Mouse (Mus musculus) neural tube, embryonic 15.5 days (tissue): Measurements from ENCODE around the gene Pfkl. TPM values are rescaled to one million over a fixed set of nuclear protein-coding genes. Genes with fewer than 3 reads are reported as not detected.
"Not testable (repeated sequence)": the region's sequence is repeated elsewhere in the genome, so short reads cannot be mapped to it uniquely, and the experiment has no call there.

ENCODE experiments used
- ATAC-seq: fragments of 200-750 bp; cut with Nextera tagmentation; 2 replicates; pipeline ENCODE4 v1.8.0; 2017; ENCODE audit warnings: mild to moderate bottlenecking, moderate TSS enrichment, moderate library complexity; ENCODE audit not compliant: low FRiP score
- H3K27ac ChIP-seq: fragments of 300-500 bp; sonication (generic); replicated peaks from 2 replicates; pipeline ENCODE4 v1.5.1; 2015; ENCODE audit warnings: mild to moderate bottlenecking, inconsistent platforms
- H3K27me3 ChIP-seq: fragments of 300-500 bp; sonication (generic); replicated peaks from 2 replicates; pipeline ENCODE4 v1.6.1; 2015; ENCODE audit warnings: inconsistent platforms
- H3K36me3 ChIP-seq: fragments of 300-500 bp; sonication (generic); 2 replicates; pipeline ENCODE4 v1.6.1; 2015; ENCODE audit warnings: inconsistent platforms
- H3K4me1 ChIP-seq: fragments of 300-500 bp; sonication (generic); 2 replicates; pipeline ENCODE4 v1.6.1; 2015; ENCODE audit warnings: inconsistent platforms
- H3K4me2 ChIP-seq: fragments of 300-500 bp; sonication (generic); 2 replicates; pipeline ENCODE4 v1.6.1; 2015; ENCODE audit warnings: inconsistent platforms, mild to moderate bottlenecking, moderate library complexity
- H3K4me3 ChIP-seq: fragments of 300-500 bp; sonication (generic); replicated peaks from 2 replicates; pipeline ENCODE4 v1.5.1; 2015; ENCODE audit warnings: mild to moderate bottlenecking, inconsistent platforms
- H3K9ac ChIP-seq: fragments of 300-500 bp; sonication (generic); replicated peaks from 2 replicates; pipeline ENCODE4 v1.6.1; 2015; ENCODE audit warnings: mild to moderate bottlenecking, inconsistent platforms
- H3K9me3 ChIP-seq: fragments of 300-500 bp; sonication (generic); replicated peaks from 2 replicates; pipeline ENCODE4 v1.6.1; 2016; ENCODE audit warnings: inconsistent platforms
- WGBS: fragments of 180-500 bp; shearing (Covaris S2); methylation state at CpG from one replicate; pipeline ENCODE4 v1.1.7; 2015; ENCODE audit warnings: mixed read lengths; 5-methylcytosine and 5-hydroxymethylcytosine counted together
- polyA plus RNA-seq: library from polyadenylated mRNA; unstranded; fragments of >200 nt; fragmentation: Nextera tagmentation; extraction: Ambion mirVana; gene quantifications from 2 replicates; pipeline ENCODE4 v1.2.1, GENCODE M21; 2015

The Pfkl gene
- polyA plus RNA-seq, 1 experiment from 2014 or later: 112 TPM

DNA sequence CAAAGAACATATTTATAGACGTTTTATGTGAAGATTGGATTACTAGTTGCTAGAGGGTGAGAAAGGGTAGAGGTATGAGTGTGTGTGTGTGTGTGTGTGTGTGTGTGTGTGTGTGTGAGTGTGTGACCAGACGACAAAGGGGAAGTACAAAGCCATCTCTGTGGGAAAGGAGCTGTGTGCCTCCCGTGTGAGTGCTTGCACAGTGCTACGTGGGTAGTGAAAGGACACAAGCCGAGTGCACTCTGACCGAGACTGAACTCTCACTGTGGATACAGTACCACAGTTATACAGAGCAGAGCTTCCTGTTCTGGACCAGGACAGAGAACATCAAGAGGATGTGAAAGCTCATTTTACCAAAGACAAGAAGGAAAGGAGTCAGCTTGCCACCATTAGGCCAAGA lies 45.9 kb downstream of the Pfkl start:
- H3K27ac ChIP-seq: no peak overlapping the region
- no peaks in the 10 kb centered on the region for H3K9me3 ChIP-seq
- no peaks in the 10 kb centered on the region for H3K36me3 ChIP-seq
- whole genome bisulfite sequencing: 78% methylated on average over 6 of the region's 6 CpGs
- peaks cover 4% of the 10 kb centered on the region; the same call in 1 of the 2 replicates for H3K4me1 ChIP-seq
- peaks cover 12% of the 10 kb centered on the region for H3K27me3 ChIP-seq
- no peak overlapping the region for H3K4me2 ChIP-seq
- no peak overlapping the region for H3K4me3 ChIP-seq
- ATAC-seq: no peak
- H3K9ac ChIP-seq: no peak overlapping the region

DNA sequence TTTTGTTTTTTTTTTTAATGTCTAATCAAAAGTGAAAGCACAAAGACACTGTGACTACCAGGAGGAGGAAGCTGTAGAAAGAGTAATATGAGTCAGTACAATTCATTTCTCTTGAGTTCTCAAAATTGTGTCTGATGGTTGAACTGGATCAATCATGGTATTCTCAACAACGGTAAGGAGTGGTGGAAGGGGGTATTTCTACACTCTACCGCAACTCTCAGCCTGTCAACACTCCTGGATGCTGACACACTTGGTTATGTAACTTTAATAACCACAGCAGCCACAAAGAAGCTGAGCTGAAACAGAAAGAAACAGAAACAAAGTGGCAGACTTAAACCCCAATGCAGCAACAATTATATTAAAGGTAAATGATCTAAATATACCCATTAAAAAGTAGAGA lies 47.2 kb downstream of the Pfkl start:
- no peaks in the 10 kb centered on the region for H3K9me3 ChIP-seq
- ATAC-seq: no peak
- no peak overlapping the region for H3K4me2 ChIP-seq
- H3K36me3 ChIP-seq: no peaks in the 10 kb centered on the region
- no peaks in the 10 kb centered on the region for H3K4me1 ChIP-seq
- no peak overlapping the region for H3K4me3 ChIP-seq
- no peak overlapping the region for H3K27ac ChIP-seq
- peaks cover 1% of the 10 kb centered on the region for H3K27me3 ChIP-seq
- no peak overlapping the region for H3K9ac ChIP-seq
- 82% methylated on average over 2 of the region's 2 CpGs for WGBS

DNA sequence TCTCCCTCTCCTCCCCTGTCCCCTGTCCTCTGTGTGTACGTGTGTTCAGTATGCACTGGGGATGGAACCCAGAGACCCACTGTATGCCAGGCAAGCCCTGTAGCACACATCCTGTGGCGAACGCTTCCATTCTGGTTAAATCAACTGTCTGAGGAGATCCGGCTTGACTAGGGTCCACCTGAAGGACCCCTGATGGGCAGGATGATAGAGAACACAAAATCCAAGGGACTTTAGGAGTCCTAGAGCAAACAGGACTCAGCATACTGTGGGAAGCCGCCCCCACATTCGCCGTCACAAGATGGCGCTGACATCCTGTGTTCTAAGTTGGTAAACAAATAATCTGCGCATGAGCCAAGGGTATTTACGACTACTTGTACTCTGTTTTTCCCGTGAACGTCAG lies 59.4 kb downstream of the Pfkl start:
- H3K4me1 ChIP-seq, H3K27me3 ChIP-seq, H3K4me2 ChIP-seq, H3K27ac ChIP-seq, H3K9me3 ChIP-seq, ATAC-seq, H3K36me3 ChIP-seq, H3K4me3 ChIP-seq, H3K9ac ChIP-seq: not testable (repeated sequence)
- 96% methylated on average over 9 of the region's 12 CpGs for WGBS

DNA sequence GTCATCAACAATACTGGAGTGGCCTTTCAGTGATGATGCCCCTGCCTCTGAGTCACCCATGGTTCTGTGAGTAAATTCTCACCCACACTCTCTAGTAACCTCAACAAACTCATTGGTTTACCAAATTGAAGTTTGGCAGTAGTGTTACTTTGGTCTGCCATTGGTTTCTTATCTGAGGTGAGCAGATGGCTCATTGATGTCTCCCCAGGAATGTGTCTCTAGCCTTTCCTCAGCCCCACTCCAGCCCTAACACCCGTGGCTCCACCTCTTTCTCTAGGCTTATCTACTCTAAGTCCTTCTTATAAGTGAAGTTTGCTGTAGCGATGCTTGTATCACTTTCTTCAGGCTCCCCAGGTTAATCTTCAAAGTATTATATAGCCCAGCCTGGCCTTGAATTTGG lies 70.2 kb downstream of the Pfkl start:
- WGBS: 84% methylated on average over 2 of the region's 2 CpGs
- Histone ChIP-seq H3K4me3 (no peak overlapping the region), H3K4me2 (no peak overlapping the region), H3K9ac (no peak overlapping the region), H3K27ac (no peak overlapping the region), H3K27me3 (no peaks in the 10 kb centered on the region), H3K36me3 (no peaks in the 10 kb centered on the region), H3K9me3 (no peaks in the 10 kb centered on the region), H3K4me1 (no peaks in the 10 kb centered on the region)
- ATAC-seq: no peak

Other genes with a start within 250 kb of the Pfkl start
- not detected in 2 replicates for gene Gm3238, start 238.8 kb downstream of the Pfkl start, polyA plus RNA-seq
- gene Gm7138, start 233.1 kb downstream of the Pfkl start, polyA plus RNA-seq: not detected in 2 replicates
- not detected in 2 replicates for gene Gm3250, start 227.5 kb downstream of the Pfkl start, polyA plus RNA-seq
- not detected in 2 replicates for gene Gm7137, start 221.9 kb downstream of the Pfkl start, polyA plus RNA-seq
- not detected in 2 replicates for gene Gm9639, start 215.0 kb downstream of the Pfkl start, polyA plus RNA-seq
- gene Gm19668, start 210.9 kb downstream of the Pfkl start, polyA plus RNA-seq: not detected in 2 replicates
- gene Gm9507, start 198.2 kb downstream of the Pfkl start, polyA plus RNA-seq: not detected in 2 replicates
- not detected in 2 replicates for gene Gm2696, start 195.4 kb downstream of the Pfkl start, polyA plus RNA-seq
- not detected in 2 replicates for gene Krtap10-4, start 183.0 kb downstream of the Pfkl start, polyA plus RNA-seq
- gene Krtap10-10, start 174.1 kb downstream of the Pfkl start, polyA plus RNA-seq: not detected in 2 replicates
- gene Gm36176, start 163.3 kb downstream of the Pfkl start, polyA plus RNA-seq: not detected in 2 replicates
- gene Gm10318, start 157.2 kb downstream of the Pfkl start, polyA plus RNA-seq: 0.20 TPM in 1 of 2 replicates, not detected in the other
- not detected in 2 replicates for gene Gm3285, start 148.1 kb downstream of the Pfkl start, polyA plus RNA-seq
- gene Lrrc3, start 107.5 kb downstream of the Pfkl start, polyA plus RNA-seq: 19.0 and 22.8 TPM in 2 replicates
- gene Trpm2, start 39.5 kb downstream of the Pfkl start, polyA plus RNA-seq: 8.1 and 9.5 TPM in 2 replicates
- gene 1810043G02Rik, start 31.6 kb downstream of the Pfkl start, polyA plus RNA-seq: 48.5 and 51.5 TPM in 2 replicates
- gene Dnmt3l, start 31.9 kb upstream of the Pfkl start, polyA plus RNA-seq: 0.09 TPM in 1 of 2 replicates, not detected in the other
- gene Aire, start 33.5 kb upstream of the Pfkl start, polyA plus RNA-seq: 0.18 and 2.5 TPM in 2 replicates
- gene Icosl, start 59.2 kb upstream of the Pfkl start, polyA plus RNA-seq: 0.81 and 3.0 TPM in 2 replicates
- gene D10Jhu81e, start 159.7 kb upstream of the Pfkl start, polyA plus RNA-seq: 31.2 and 34.5 TPM in 2 replicates
- 14.8 and 19.0 TPM in 2 replicates for gene Pwp2, start 175.1 kb upstream of the Pfkl start, polyA plus RNA-seq
- 23.1 and 28.4 TPM in 2 replicates for gene Trappc10, start 234.6 kb upstream of the Pfkl start, polyA plus RNA-seq